Mouse (Mus musculus) cerebellum, postnatal 14 days (tissue): ENCODE results near the gene Rbl1.
"Not testable (repeated sequence)": the region's sequence is repeated elsewhere in the genome, so short reads cannot be mapped to it uniquely, and the experiment has no call there.

ENCODE experiments used
- DNase-seq, 2 experiments: peaks; one replicate each; pipeline ENCODE4 v3.0.0; 2021; ENCODE audit warnings: mixed read lengths in 2 of 2

Gene Rbl1

DNA sequence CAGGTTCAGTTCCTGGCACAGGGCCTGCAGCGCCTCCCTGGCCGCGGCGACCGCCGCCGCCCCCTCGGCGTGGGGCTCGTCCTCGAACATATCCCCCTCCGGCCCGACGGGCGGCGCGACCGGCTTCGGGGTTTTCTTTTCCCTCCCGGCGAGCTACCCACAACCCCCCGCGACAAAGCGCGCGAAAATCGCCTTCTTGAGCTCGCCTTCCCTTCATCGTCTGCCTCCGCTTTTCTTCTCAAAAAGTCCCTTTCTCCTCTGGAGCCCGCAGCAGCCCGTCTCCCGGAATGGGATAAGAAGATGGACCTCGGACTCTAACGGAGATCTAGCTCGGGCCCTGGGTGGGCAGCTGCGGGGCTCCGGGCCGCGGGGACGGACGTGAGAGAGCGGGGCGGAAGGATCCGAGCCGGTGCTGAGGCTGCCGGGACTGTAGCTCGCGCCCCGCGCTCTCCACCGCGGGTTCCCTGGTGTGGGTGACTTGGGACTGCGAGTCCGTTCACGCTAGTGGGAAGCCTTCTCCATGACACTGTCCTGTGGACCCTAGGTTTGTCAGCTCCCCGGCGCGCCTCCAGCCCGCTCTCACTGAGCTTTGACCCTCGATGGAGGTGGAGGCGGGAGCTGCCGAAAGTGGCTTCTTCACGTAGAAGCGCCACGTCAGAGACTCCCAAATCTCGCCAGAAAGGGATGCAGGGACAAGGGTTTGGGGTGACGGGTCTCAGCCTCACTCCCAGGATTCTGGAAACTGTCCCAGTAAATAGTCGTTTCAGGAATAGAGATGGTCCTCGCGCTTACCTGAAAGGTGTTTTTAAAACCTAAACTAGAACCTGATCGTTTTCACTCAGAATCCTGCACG is at the start of gene Rbl1:
Rbl1 (minus strand) TSS at position 169 of the 853 bp plus-strand sequence.
- peak; percentile 89 to 93 for DNase-seq

- DNase-seq: no peak
Measured at GRCm38 (mm10) chr2:157248111-157248510, 43.8 kb upstream of the Rbl1 start.

GRCm38 (mm10) chr2:157245603-157246002 is 41.3 kb upstream of the Rbl1 start:
- peak in 1 of 2 experiments; percentile 13 for DNase-seq

GRCm38 (mm10) chr2:157245001-157245400 is 40.7 kb upstream of the Rbl1 start:
- no peak for DNase-seq

DNA sequence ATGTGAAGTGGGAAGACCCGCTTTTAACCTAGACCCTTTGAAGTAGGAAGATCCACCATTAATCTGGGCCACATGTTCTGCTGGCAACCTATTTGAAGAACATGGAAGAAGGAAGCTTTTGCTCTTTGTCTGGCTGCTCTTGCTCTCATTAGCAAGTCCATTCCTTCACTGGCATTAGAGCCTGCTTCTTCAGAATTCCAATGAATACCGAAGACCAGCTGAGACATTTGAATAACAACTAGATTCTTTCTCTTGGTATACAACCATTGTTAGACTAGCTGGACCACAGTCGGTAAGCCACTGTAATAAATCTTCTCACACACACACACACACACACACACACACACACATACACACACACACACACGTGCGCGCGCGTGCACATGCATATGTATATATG is 31.6 kb upstream of the Rbl1 start:
- DNase-seq: no peak

GRCm38 (mm10) chr2:157221916-157222315 is 17.6 kb upstream of the Rbl1 start:
- DNase-seq: not testable (repeated sequence)

- no peak for DNase-seq
Measured at GRCm38 (mm10) chr2:157220108-157220507, 15.8 kb upstream of the Rbl1 start.

DNA sequence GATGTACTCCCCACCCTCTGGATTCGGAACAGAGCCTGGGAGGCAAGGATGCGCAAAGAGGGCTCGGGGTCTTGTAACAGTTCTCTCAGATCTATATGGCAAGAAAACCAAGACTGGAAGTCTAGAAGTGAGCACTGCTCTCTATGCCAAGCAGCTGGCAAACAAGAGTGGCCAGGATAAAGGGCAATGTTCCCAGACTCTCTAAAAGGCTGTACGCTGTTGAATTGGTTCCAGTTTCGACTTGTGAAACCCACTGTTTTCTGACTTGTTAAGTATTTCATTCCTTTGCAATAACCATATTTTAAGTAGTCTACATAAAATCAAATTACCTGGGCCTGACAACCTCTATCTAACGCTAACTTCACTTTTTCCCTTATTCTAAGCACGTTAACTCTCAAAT is 7.4 kb upstream of the Rbl1 start:
- DNase-seq: no peak

DNA sequence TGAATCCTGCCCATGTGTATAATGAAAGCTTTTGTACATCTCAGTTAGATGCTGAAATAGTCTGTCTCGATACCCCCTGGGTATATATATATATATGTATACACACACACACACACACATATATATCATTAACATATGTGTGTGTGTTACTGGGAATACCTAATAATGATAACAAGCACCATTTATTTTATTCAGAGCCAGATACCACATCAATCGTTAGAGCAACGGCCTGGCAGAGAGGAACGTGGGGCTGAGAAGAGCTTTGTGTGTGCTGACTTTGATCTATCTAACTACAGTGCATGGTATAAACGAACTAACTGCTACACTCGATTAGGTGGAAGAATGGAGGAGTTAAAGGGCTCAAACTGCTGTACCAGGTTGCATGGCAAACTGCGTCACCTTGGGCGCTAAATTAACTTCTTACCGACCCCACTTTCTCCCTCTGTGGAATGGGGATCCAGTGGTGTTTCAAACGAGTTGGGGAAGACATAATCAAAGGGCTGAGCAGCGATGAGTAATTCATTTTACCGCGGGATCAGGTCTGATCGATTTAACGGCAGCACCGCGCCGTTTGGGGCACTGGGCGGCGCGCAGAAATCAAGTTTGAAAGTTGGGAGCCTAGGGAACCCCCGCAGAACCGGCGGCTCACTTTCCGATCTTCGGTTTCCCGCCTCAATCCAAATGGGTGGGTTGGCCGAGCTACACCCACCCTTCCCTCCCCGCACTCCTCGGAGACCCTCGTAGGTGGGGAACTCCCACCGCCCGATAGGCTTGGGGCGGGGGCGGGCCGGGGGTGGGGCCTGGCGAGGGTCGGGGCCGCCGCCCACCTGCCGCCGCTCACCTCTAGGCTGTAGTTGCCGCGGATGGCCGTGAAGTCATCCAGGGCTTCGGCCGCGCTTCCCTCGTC is 622 bp downstream of the Rbl1 start:
- peak in 1 of 2 experiments; percentile 46 for DNase-seq

GRCm38 (mm10) chr2:157203026-157203425 is 1.3 kb downstream of the Rbl1 start:
- no peak for DNase-seq

DNA sequence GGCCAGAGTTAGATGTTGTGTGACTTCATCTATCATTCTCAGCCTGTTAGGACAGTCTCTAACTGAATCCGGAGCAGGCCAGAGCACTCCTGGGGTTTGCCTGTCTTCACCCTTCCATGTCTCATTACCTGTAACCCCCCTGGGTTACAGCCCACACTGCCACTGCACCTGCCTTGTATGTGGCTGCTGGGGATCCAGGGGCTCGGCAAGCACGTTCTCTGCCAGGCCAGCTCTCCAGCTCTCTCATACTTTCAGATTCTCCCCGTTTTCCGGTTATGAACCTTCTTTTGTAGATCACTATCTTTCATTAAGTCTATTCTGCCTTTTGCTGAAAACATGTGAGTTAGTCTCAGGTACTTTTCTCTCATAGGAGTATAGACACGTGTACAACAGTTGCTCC is 2.0 kb downstream of the Rbl1 start:
- DNase-seq: no peak

DNA sequence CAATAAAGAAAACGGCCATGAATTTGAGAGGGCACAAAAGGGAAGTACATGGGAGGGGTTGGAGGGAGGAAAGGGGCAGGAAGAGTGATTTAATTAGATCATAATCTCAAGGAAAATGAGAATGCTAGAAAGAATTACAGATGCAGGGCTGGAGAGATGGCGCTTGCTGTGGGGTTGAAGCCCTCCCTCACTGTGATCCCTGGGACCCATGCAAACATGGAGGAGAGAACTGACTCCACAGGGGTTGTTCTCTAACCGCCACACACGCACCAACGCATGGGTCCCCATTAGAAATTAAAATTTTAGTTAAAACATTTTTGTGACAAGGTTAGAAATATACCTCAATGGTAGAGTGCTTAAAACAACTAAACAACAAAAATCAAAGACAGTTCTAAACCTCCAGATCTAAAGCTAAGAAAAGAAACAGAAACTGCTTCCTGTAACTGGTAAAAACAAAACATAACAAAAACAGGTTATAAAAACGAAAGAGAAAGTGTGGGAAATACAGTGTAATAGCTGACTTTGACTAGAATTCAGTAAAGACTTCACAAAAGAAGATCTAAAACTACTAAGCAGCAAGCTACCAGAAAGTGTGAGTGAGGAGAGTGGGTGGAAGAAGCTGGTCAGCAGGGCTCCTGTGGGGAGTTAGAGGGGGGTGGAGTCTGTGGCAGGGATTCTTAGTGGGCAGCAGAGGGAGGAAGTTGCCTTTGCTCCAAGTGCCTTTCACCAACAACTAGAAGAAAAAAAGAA is 3.1 kb downstream of the Rbl1 start:
- DNase-seq: no peak

DNA sequence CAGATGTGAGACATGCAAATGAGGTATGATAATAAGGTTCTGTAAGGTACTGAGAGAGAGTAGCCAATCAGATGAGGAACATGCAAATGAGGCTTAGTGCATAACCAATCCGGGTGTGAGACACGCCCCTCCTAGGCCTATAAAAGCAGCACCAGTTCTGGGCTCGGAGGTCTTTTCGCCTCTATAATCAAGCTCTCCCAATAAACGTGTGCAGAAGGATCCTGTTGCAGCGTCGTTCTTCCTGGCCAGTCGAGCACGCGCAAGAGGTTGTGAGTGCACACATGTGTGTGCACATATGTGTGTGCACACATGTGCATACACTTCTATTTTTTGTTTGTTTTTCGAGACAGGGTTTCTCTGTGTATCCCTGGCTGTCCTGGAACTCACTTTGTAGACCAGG is 5.9 kb downstream of the Rbl1 start:
- not testable (repeated sequence) for DNase-seq

- DNase-seq: no peak
Measured at GRCm38 (mm10) chr2:157190651-157191050, 13.7 kb downstream of the Rbl1 start.

DNA sequence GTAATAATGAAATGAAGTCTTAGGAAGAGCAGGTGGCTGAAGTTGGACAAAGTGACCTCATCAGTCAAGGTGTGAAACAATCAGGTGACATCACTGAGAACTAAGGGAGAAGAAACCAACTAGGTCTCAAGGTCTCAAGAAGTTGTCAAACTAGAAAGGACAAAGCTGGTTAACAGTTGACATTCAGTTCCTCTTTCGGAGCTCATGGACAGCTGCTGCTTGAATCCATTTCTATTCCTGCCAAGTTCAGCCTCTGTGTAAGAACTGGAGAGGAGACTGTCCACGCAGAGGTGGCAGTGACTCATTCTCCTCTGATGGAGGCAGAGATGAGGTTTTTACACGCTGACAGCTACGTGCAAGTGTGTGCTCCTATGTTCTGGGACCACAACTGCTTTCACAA is 17.1 kb downstream of the Rbl1 start:
- no peak for DNase-seq

- DNase-seq: no peak
Measured at GRCm38 (mm10) chr2:157186504-157186903, 17.8 kb downstream of the Rbl1 start.

DNA sequence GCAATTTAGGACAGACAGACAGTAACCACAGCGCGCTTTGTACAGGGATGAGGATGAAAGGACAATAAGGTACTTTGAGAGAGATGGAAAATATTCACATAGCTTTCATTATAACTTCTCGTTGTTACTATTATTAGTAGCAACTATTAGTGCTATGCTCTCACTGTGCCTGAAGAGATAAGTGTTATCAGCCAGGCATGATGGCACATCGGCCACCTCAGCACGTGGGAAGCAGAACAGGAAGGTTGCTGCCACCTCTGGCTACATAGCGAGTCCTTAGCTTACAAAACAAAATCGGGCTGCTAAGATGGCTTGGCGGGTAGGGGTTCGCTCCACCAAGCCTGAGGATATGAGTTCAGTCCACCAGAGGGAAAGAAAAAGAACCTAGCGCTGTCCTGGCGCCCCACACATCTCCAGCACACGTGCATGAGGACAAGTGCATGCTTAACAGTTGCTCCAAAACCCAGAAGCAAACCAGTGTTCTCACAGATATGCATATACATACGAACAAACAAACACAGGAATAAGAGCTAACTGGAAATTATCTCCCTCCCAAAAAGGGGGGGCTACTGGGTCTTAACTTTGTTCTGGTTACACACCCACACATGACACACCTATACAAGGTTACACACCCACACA is 19.2 kb downstream of the Rbl1 start:
- DNase-seq: no peak

DNA sequence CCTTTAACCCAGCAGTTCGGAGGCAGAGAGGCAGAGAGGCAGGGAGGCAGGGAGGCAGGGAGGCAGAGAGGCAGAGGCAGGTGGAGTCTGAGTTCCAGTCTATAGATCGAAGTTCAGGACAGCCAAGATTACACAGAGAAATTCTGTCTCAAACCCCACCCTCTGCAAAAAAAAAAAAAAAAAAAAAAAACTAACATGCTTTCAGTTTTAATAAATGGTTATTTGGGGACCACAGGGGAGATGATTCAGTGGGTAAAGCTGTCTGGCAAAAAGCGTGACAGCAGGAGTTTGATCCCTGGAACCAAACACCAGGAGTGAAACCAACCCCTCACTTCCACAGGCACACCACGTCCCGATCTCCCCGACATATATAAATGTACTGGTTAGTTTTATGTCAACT is 26.2 kb downstream of the Rbl1 start:
- no peak for DNase-seq

GRCm38 (mm10) chr2:157176248-157176647 is 28.1 kb downstream of the Rbl1 start:
- DNase-seq: no peak

GRCm38 (mm10) chr2:157174416-157174815 is 29.9 kb downstream of the Rbl1 start:
- no peak for DNase-seq

- DNase-seq: no peak
Measured at GRCm38 (mm10) chr2:157173555-157173954, 30.8 kb downstream of the Rbl1 start.

GRCm38 (mm10) chr2:157172984-157173383 is 31.4 kb downstream of the Rbl1 start:
- DNase-seq: no peak
